Comparison of ENCODE assay signal across 20 mouse cellular contexts in genomic region chr7:45519345-45520120, GRCm38 (mm10). TPM values are rescaled to one million over a fixed set of nuclear protein-coding genes. Genes with fewer than 3 reads are reported as not detected.
DNase-seq lines count a peak whose midpoint lies in the region; ATAC-seq and TF ChIP-seq lines count a peak whose summit lies in the region.
"Had no signal": no experiment of that assay in that cellular context is flagged by ENCODE, and none has a peak within 500 bp of the region (broad histone marks: within the 10 kb centered on the region; RNA-seq: fewer than 3 reads in every experiment).

No protein-coding gene starts in this region.

- H3K4me1 ChIP-seq in thymus, adult 2 months (replicated peaks; ENCODE audit: control insufficient read depth, insufficient read depth, low read length): peaks cover 10% of the 10 kb centered on the region
- peaks cover 26 to 28% of the 10 kb centered on the region in 2 experiments for H3K4me1 ChIP-seq in liver, embryonic 14.5 days (replicated peaks; ENCODE audit: control insufficient read depth in 2 of 2, insufficient read depth in 2 of 2, low read length in 1 of 2)

- no peaks in the 10 kb centered on the region for H3K36me3 ChIP-seq in thymus, adult 2 months (ENCODE audit: control insufficient read depth, insufficient read depth, low read length)
- H3K36me3 ChIP-seq in liver, embryonic 14.5 days (replicated peaks; ENCODE audit: control insufficient read depth, insufficient read depth, low read depth): peaks cover 34% of the 10 kb centered on the region
- H3K36me3 ChIP-seq: hindbrain, embryonic 15.5 days; midbrain, embryonic 13.5 days had no signal

- intact Hi-C loops in left cerebral cortex, postnatal 4 days (cut with DNase I): no loop called here

- peak overlapping the region; percentile 27 for H3K4me2 ChIP-seq in liver, embryonic 14.5 days (ENCODE audit: low read depth)
- H3K4me2 ChIP-seq: embryonic facial prominence, embryonic 15.5 days; hindbrain, embryonic 15.5 days; midbrain, embryonic 13.5 days had no signal

- 62% methylated on average over 8 of the region's 8 CpGs for WGBS in thymus, adult 2 months
- 60% methylated on average over 8 of the region's 8 CpGs for WGBS in liver, embryonic 14.5 days (ENCODE audit: insufficient replicate concordance)

- no peak for TF ChIP-seq CTCF in thymus, adult 2 months (IDR thresholded peaks at IDR 0.05; ENCODE audit: borderline replicate concordance, control insufficient read depth, extremely low read depth, insufficient read depth, low read length, poor library complexity)
- no peak for TF ChIP-seq CTCF in liver, embryonic 14.5 days (IDR thresholded peaks at IDR 0.05; ENCODE audit: low read depth)

- no peaks in the 10 kb centered on the region for H3K27me3 ChIP-seq in thymus, adult 2 months (ENCODE audit: control insufficient read depth, insufficient read depth, low read length)
- no peaks in the 10 kb centered on the region for H3K27me3 ChIP-seq in liver, embryonic 14.5 days (ENCODE audit: control insufficient read depth, insufficient read depth, low read length)
- H3K27me3 ChIP-seq: embryonic facial prominence, embryonic 15.5 days; hindbrain, embryonic 15.5 days; midbrain, embryonic 13.5 days; Patski had no signal

- DNase-seq in thymus, adult 2 months: peak; percentile 55
- DNase-seq in thymus, adult 18-20 months: no peak
- peak; percentile 61 for DNase-seq in R1 (ENCODE audit: low read depth, low spot score)
- DNase-seq in liver, embryonic 14.5 days (ENCODE audit: low read depth in 3 of 3, low spot score in 3 of 3): peak in 1 of 3 experiments; percentile 46
- DNase-seq in heart, adult 8-10 months (ENCODE audit: low spot score): no peak
- no peak for DNase-seq in embryo, embryonic 10 days (ENCODE audit: low spot score)
- no peak for DNase-seq in left cerebral cortex, postnatal 4 days
- DNase-seq: adrenal gland, adult 8-10 months; gastrocnemius, postnatal 14 days; lung, postnatal 36 days had no signal

- H3K4me3 ChIP-seq in thymus, adult 2 months (ENCODE audit: control insufficient read depth, insufficient read depth, low read length): no peak overlapping the region
- no peak overlapping the region for H3K4me3 ChIP-seq in liver, embryonic 14.5 days (ENCODE audit: insufficient read depth in 1 of 2, low read depth in 2 of 2, low read length in 2 of 2)
- H3K4me3 ChIP-seq: embryonic facial prominence, embryonic 15.5 days; hindbrain, embryonic 15.5 days; midbrain, embryonic 13.5 days had no signal

- H3K9me3 ChIP-seq in liver, embryonic 14.5 days (ENCODE audit: control insufficient read depth, low read length): no peaks in the 10 kb centered on the region
- H3K9me3 ChIP-seq: embryonic facial prominence, embryonic 15.5 days; hindbrain, embryonic 15.5 days; midbrain, embryonic 13.5 days had no signal

- H3K9ac ChIP-seq in liver, embryonic 14.5 days (replicated peaks): no peak overlapping the region
- H3K9ac ChIP-seq: embryonic facial prominence, embryonic 15.5 days; hindbrain, embryonic 15.5 days; midbrain, embryonic 13.5 days had no signal

- no peak for TF ChIP-seq EP300 in liver, embryonic 14.5 days (IDR thresholded peaks at IDR 0.05; ENCODE audit: low read depth)

- ATAC-seq in liver, embryonic 14.5 days (ENCODE audit: insufficient read depth): peak; percentile 11; the same call in 1 of the 2 replicates
- ATAC-seq: forebrain, embryonic 16.5 days; midbrain, embryonic 13.5 days; Patski had no signal

- TF ChIP-seq POLR2A in thymus, adult 2 months (IDR thresholded peaks at IDR 0.05; ENCODE audit: control insufficient read depth, extremely low read depth, insufficient read depth, low read length, poor library complexity): no peak

- no peak overlapping the region for H3K27ac ChIP-seq in thymus, adult 2 months (ENCODE audit: control insufficient read depth, insufficient read depth, low read length)
- peak overlapping the region; percentile 44; the same call in 1 of the 2 replicates for H3K27ac ChIP-seq in liver, embryonic 14.5 days
- H3K27ac ChIP-seq: embryonic facial prominence, embryonic 15.5 days; hindbrain, embryonic 15.5 days; midbrain, embryonic 13.5 days had no signal

RNA-seq across cellular contexts. Expression of gene Ppp1r15a, which starts 6.5 kb away (rescaled TPM):
- 27.6 and 35.3 TPM in 2 replicates for polyA plus RNA-seq in thymus, adult 2 months (2012; rRNA removed)
- 79.3 and 140 TPM in 2 replicates for polyA plus RNA-seq in liver, embryonic 14.5 days (2012; rRNA removed)
- polyA plus RNA-seq in liver, embryonic 14.5 days (2014; fragmentation: Nextera tagmentation; extraction: Ambion mirVana): 165 and 183 TPM in 2 replicates
- 10 to 100 TPM; 21.9 to 31.6 (median 28.0) TPM for total RNA-seq in heart, adult 8-10 months (2022)
- 10 to 100 TPM; 19.0 to 24.6 TPM for total RNA-seq in left cerebral cortex, postnatal 4 days (2021)

RNA-seq across cellular contexts. Expression of gene Plekha4, which starts 6.6 kb away (rescaled TPM):
- polyA plus RNA-seq in thymus, adult 2 months (2012; rRNA removed): 9.7 and 12.3 TPM in 2 replicates
- 0.52 and 0.90 TPM in 2 replicates for polyA plus RNA-seq in liver, embryonic 14.5 days (2012; rRNA removed)
- 0.40 and 0.41 TPM in 2 replicates for polyA plus RNA-seq in liver, embryonic 14.5 days (2014; fragmentation: Nextera tagmentation; extraction: Ambion mirVana)
- total RNA-seq in heart, adult 8-10 months (2022): 1 to 10 TPM; 2.6 to 4.2 (median 3.0) TPM
- 1 to 10 TPM in 1 of 2 experiments, under 1 TPM in 1; 0.90 to 2.7 TPM for total RNA-seq in left cerebral cortex, postnatal 4 days (2021)
- total RNA-seq: common myeloid progenitor, adult 5-6 weeks had no signal

RNA-seq across cellular contexts. Expression of gene Nucb1, which starts 9.3 kb away (rescaled TPM):
- polyA plus RNA-seq in thymus, adult 2 months (2012; rRNA removed): 204 and 216 TPM in 2 replicates
- 48.2 and 58.8 TPM in 2 replicates for polyA plus RNA-seq in liver, embryonic 14.5 days (2012; rRNA removed)
- polyA plus RNA-seq in liver, embryonic 14.5 days (2014; fragmentation: Nextera tagmentation; extraction: Ambion mirVana): 81.7 and 97.2 TPM in 2 replicates
- total RNA-seq in heart, adult 8-10 months (2022): 100 to 1,000 TPM; 130 to 149 (median 139) TPM
- total RNA-seq in left cerebral cortex, postnatal 4 days (2021): 100 to 1,000 TPM; 110 to 116 TPM

RNA-seq across cellular contexts. Expression of gene Dhdh, which starts 30.9 kb away (rescaled TPM):
- polyA plus RNA-seq in thymus, adult 2 months (2012; rRNA removed): 2.3 and 2.4 TPM in 2 replicates
- 1.5 and 2.2 TPM in 2 replicates for polyA plus RNA-seq in liver, embryonic 14.5 days (2012; rRNA removed)
- polyA plus RNA-seq in liver, embryonic 14.5 days (2014; fragmentation: Nextera tagmentation; extraction: Ambion mirVana): 1.6 and 1.8 TPM in 2 replicates
- total RNA-seq in heart, adult 8-10 months (2022): 10 to 100 TPM; 10.2 to 12.8 (median 11.5) TPM
- 1 to 10 TPM; 2.6 to 3.2 TPM for total RNA-seq in left cerebral cortex, postnatal 4 days (2021)

RNA-seq across cellular contexts. Expression of gene Gm45808, which starts 32.9 kb away (rescaled TPM):
- not detected in 2 replicates for polyA plus RNA-seq in thymus, adult 2 months (2012; rRNA removed)
- polyA plus RNA-seq in liver, embryonic 14.5 days (2012; rRNA removed): not detected in 2 replicates
- polyA plus RNA-seq in liver, embryonic 14.5 days (2014; fragmentation: Nextera tagmentation; extraction: Ambion mirVana): 0.20 TPM in 1 of 2 replicates, not detected in the other
- total RNA-seq in heart, adult 8-10 months (2022): 1 to 10 TPM; 3.8 to 8.5 (median 7.6) TPM
- not detected for total RNA-seq in left cerebral cortex, postnatal 4 days (2021)
- total RNA-seq: common myeloid progenitor, adult 5-6 weeks had no signal
- polyA plus RNA-seq: embryonic facial prominence, embryonic 15.5 days; forebrain, embryonic 16.5 days; heart, embryonic 14.5 days; hindbrain, embryonic 15.5 days; kidney, embryonic 16.5 days; limb, embryonic 11.5 days; midbrain, embryonic 13.5 days; neural tube, embryonic 11.5 days; Patski had no signal

Comparison
In these comparisons a context has a peak if more than half of its experiments do, and no peak if none do; other contexts are left out.
1. DNase-seq: peak in thymus, adult 2 months (single experiment) and R1 (single experiment); none in thymus, adult 18-20 months (0 of 2), heart, adult 8-10 months (single experiment), embryo, embryonic 10 days (single experiment) and left cerebral cortex, postnatal 4 days (single experiment).